Mouse (Mus musculus): ENCODE data around the gene Hopx.

DNA sequence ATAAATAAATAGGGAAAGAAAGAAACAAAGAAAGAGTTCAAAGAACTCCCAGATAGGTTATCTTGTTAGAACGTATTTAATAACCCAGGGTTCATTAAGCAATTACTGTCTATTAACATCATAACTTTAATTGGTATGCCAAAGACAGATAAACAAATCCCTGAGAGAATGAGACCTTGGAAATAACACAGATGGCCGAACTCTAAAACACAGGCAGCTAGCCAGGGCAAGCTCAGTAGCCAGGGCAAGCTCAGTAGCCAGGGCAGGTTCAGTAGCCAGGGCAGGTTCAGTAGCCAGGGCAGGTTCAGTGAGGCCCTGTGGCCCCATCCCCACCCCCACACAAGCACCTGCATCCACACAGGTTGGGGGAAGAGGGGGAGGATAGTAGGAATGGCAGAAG is 2.9 kb downstream of the Hopx start:
- TF ChIP-seq POLR2A (IDR thresholded peaks at IDR 0.05; ENCODE audit: control insufficient read depth, extremely low read depth, insufficient read depth, low read length, poor library complexity): no peak
- no peak for TF ChIP-seq CTCF (IDR thresholded peaks at IDR 0.05; ENCODE audit: borderline replicate concordance, control insufficient read depth, extremely low read depth, insufficient read depth, low read length, poor library complexity)
